Mouse (Mus musculus) intestine, embryonic 15.5 days (tissue): Measurements from ENCODE around the gene Lrwd1. TPM values are rescaled to one million over a fixed set of nuclear protein-coding genes. Genes with fewer than 3 reads are reported as not detected.

Experiments used
- ATAC-seq: fragments of 200-750 bp; cut with Nextera tagmentation; 2 replicates; pipeline ENCODE4 v1.8.0; 2017; ENCODE audit warnings: moderate TSS enrichment, moderate library complexity
- H3K27ac ChIP-seq: fragments of 300-500 bp; sonication (generic); 2 replicates; pipeline ENCODE4 v1.5.1; 2015; ENCODE audit warnings: mild to moderate bottlenecking, inconsistent platforms
- H3K27me3 ChIP-seq: fragments of 300-500 bp; sonication (generic); replicated peaks from 2 replicates; pipeline ENCODE4 v1.6.1; 2015; ENCODE audit warnings: inconsistent platforms
- H3K36me3 ChIP-seq: fragments of 300-500 bp; sonication (generic); 2 replicates; pipeline ENCODE4 v1.6.1; 2015; ENCODE audit warnings: inconsistent platforms
- H3K4me1 ChIP-seq: fragments of 300-500 bp; sonication (generic); replicated peaks from 2 replicates; pipeline ENCODE4 v1.6.1; 2015; ENCODE audit warnings: inconsistent platforms
- H3K4me2 ChIP-seq: fragments of 300-500 bp; sonication (generic); replicated peaks from 2 replicates; pipeline ENCODE4 v1.6.1; 2015; ENCODE audit warnings: mild to moderate bottlenecking, inconsistent platforms
- H3K4me3 ChIP-seq: fragments of 300-500 bp; sonication (generic); replicated peaks from 2 replicates; pipeline ENCODE4 v1.5.1; 2015; ENCODE audit warnings: inconsistent platforms
- H3K9ac ChIP-seq: fragments of 300-500 bp; sonication (generic); 2 replicates; pipeline ENCODE4 v1.6.1; 2015; ENCODE audit warnings: inconsistent platforms
- H3K9me3 ChIP-seq: fragments of 300-500 bp; sonication (generic); 2 replicates; pipeline ENCODE4 v1.6.1; 2016; ENCODE audit warnings: inconsistent platforms
- WGBS: fragments of 180-500 bp; shearing (Covaris S2); methylation state at CpG from one replicate; pipeline ENCODE4 v1.1.7; 2015; 5-methylcytosine and 5-hydroxymethylcytosine counted together
- polyA plus RNA-seq: library from polyadenylated mRNA; unstranded; fragments of >200 nt; fragmentation: Nextera tagmentation; extraction: Ambion mirVana; gene quantifications from 2 replicates; pipeline ENCODE4 v1.2.1, GENCODE M21; 2015

Gene Lrwd1
- polyA plus RNA-seq, 1 experiment from 2014 or later = 24.5 TPM

GRCm38 (mm10) chr5:136082345-136082744, 53.5 kb downstream of the Lrwd1 start:
- Histone ChIP-seq H3K4me3 (no peak overlapping the region), H3K36me3 (no peaks in the 10 kb centered on the region), H3K4me2 (no peak overlapping the region), H3K9ac (no peak overlapping the region), H3K9me3 (no peaks in the 10 kb centered on the region), H3K27ac (no peak overlapping the region), H3K27me3 (no peaks in the 10 kb centered on the region), H3K4me1 (peaks cover 14% of the 10 kb centered on the region)
- 80% methylated on average over 4 of the region's 4 CpGs for WGBS
- no peak for ATAC-seq

GRCm38 (mm10) chr5:136078136-136078535, 57.7 kb downstream of the Lrwd1 start:
- no peaks in the 10 kb centered on the region for H3K36me3 ChIP-seq
- WGBS = 93% methylated on average over 5 of the region's 5 CpGs
- ATAC-seq = no peak

GRCm38 (mm10) chr5:136077001-136077550, 58.8 kb downstream of the Lrwd1 start:
- no peak overlapping the region for H3K4me2 ChIP-seq
- H3K9ac ChIP-seq = no peak overlapping the region
- H3K9me3 ChIP-seq = no peaks in the 10 kb centered on the region
- no peak for ATAC-seq
- no peak overlapping the region for H3K27ac ChIP-seq
- no peaks in the 10 kb centered on the region for H3K27me3 ChIP-seq
- peaks cover 8% of the 10 kb centered on the region; the same call in 1 of the 2 replicates for H3K4me1 ChIP-seq
- H3K4me3 ChIP-seq = no peak overlapping the region
- no peaks in the 10 kb centered on the region for H3K36me3 ChIP-seq
- WGBS = 78% methylated on average over 9 of the region's 9 CpGs

More at GRCm38 (mm10) chr5:136078136-136078535, 57.7 kb downstream of the Lrwd1 start:
- no peaks in the 10 kb centered on the region for H3K9me3 ChIP-seq
- no peak overlapping the region for H3K4me2 ChIP-seq
- H3K27ac ChIP-seq = no peak overlapping the region
- no peaks in the 10 kb centered on the region for H3K27me3 ChIP-seq
- H3K4me1 ChIP-seq = peaks cover 8% of the 10 kb centered on the region; the same call in 1 of the 2 replicates
- H3K4me3 ChIP-seq = no peak overlapping the region
- H3K9ac ChIP-seq = no peak overlapping the region

GRCm38 (mm10) chr5:136076284-136076683, 59.6 kb downstream of the Lrwd1 start:
- Histone ChIP-seq H3K4me2 (peak overlapping the region; percentile 14; the same call in 1 of the 2 replicates), H3K27ac (0 out of 2 replicates have a peak overlapping the region, but pooled peaks have one; percentile 28), H3K36me3 (no peaks in the 10 kb centered on the region), H3K27me3 (no peaks in the 10 kb centered on the region), H3K9me3 (no peaks in the 10 kb centered on the region), H3K4me1 (peaks cover 8% of the 10 kb centered on the region; the same call in 1 of the 2 replicates), H3K9ac (no peak overlapping the region), H3K4me3 (no peak overlapping the region)
- WGBS = 24% methylated on average over 7 of the region's 7 CpGs
- peak; percentile 68 for ATAC-seq

- peaks cover 8% of the 10 kb centered on the region; the same call in 1 of the 2 replicates for H3K4me1 ChIP-seq
- H3K27ac ChIP-seq = no peak overlapping the region
- no peaks in the 10 kb centered on the region for H3K36me3 ChIP-seq
- H3K4me2 ChIP-seq = no peak overlapping the region
- 87% methylated on average over 5 of the region's 5 CpGs for WGBS
- no peak overlapping the region for H3K9ac ChIP-seq
- H3K4me3 ChIP-seq = no peak overlapping the region
- ATAC-seq = no peak
- no peaks in the 10 kb centered on the region for H3K9me3 ChIP-seq
- H3K27me3 ChIP-seq = no peaks in the 10 kb centered on the region
These were observed 60.8 kb downstream of the Lrwd1 start for GRCm38 (mm10) chr5:136075076-136075475.

GRCm38 (mm10) chr5:136073526-136073925, 62.3 kb downstream of the Lrwd1 start:
- H3K4me1 ChIP-seq = peaks cover 8% of the 10 kb centered on the region; the same call in 1 of the 2 replicates
- no peak overlapping the region for H3K27ac ChIP-seq
- no peaks in the 10 kb centered on the region for H3K9me3 ChIP-seq
- H3K4me2 ChIP-seq = no peak overlapping the region
- ATAC-seq = no peak
- 61% methylated on average over 11 of the region's 11 CpGs for WGBS
- no peak overlapping the region for H3K9ac ChIP-seq
- H3K36me3 ChIP-seq = no peaks in the 10 kb centered on the region
- no peaks in the 10 kb centered on the region for H3K27me3 ChIP-seq
- H3K4me3 ChIP-seq = no peak overlapping the region

- Histone ChIP-seq H3K27me3 (no peaks in the 10 kb centered on the region), H3K4me2 (no peak overlapping the region), H3K9me3 (no peaks in the 10 kb centered on the region), H3K4me3 (no peak overlapping the region), H3K4me1 (peaks cover 8% of the 10 kb centered on the region; the same call in 1 of the 2 replicates), H3K36me3 (no peaks in the 10 kb centered on the region), H3K9ac (no peak overlapping the region), H3K27ac (no peak overlapping the region)
- WGBS = 54% methylated on average over 6 of the region's 6 CpGs
- no peak for ATAC-seq
These were observed 62.8 kb downstream of the Lrwd1 start for GRCm38 (mm10) chr5:136073051-136073450.

Other genes with a start within 250 kb of the Lrwd1 start
- gene Hspb1, start 248.2 kb downstream of the Lrwd1 start, polyA plus RNA-seq = 113 and 116 TPM in 2 replicates
- 151 and 154 TPM in 2 replicates for gene Ywhag, start 201.5 kb downstream of the Lrwd1 start, polyA plus RNA-seq
- gene Ssc4d, start 161.5 kb downstream of the Lrwd1 start, polyA plus RNA-seq = 2.5 and 2.9 TPM in 2 replicates
- 0.80 and 1.5 TPM in 2 replicates for gene Zp3, start 156.0 kb downstream of the Lrwd1 start, polyA plus RNA-seq
- gene Dtx2, start 141.3 kb downstream of the Lrwd1 start, polyA plus RNA-seq = 20.8 and 21.4 TPM in 2 replicates
- 42.9 and 45.6 TPM in 2 replicates for gene Upk3b, start 97.6 kb downstream of the Lrwd1 start, polyA plus RNA-seq
- 1.4 and 1.9 TPM in 2 replicates for gene Upk3bl, start 81.6 kb downstream of the Lrwd1 start, polyA plus RNA-seq
- gene Rasa4, start 52.2 kb downstream of the Lrwd1 start, polyA plus RNA-seq = 16.3 and 19.4 TPM in 2 replicates
- gene Polr2j, start 19.4 kb downstream of the Lrwd1 start, polyA plus RNA-seq = 231 and 236 TPM in 2 replicates
- 15.3 and 17.2 TPM in 2 replicates for gene Alkbh4, start 72 bp upstream of the Lrwd1 start, polyA plus RNA-seq
- 6.4 and 6.7 TPM in 2 replicates for gene Orai2, start 34.6 kb upstream of the Lrwd1 start, polyA plus RNA-seq
- 44.2 and 45.7 TPM in 2 replicates for gene Prkrip1, start 62.9 kb upstream of the Lrwd1 start, polyA plus RNA-seq
- 2.8 and 3.1 TPM in 2 replicates for gene Sh2b2, start 110.5 kb upstream of the Lrwd1 start, polyA plus RNA-seq